Mouse (Mus musculus) thymus, postnatal 36 days (tissue): ENCODE results near the gene Plekha3.

Experiments used
- DNase-seq, 2 experiments: peaks; one replicate each; pipeline ENCODE4 v3.0.0; 2022; ENCODE audit warnings: mixed read lengths in 2 of 2

The Plekha3 gene

GRCm38 (mm10) chr2:76674725-76675427, at the start of gene Plekha3:
Gene Plekha3, plus strand, starts transcription at chr2:76675281.
- peak; percentile 77 to 82 for DNase-seq

GRCm38 (mm10) chr2:76630293-76630692, 44.8 kb upstream of the Plekha3 start:
- DNase-seq = no peak

- DNase-seq = no peak
Measured at GRCm38 (mm10) chr2:76631600-76631999, 43.5 kb upstream of the Plekha3 start.

- DNase-seq = no peak
Measured at GRCm38 (mm10) chr2:76639637-76640036, 35.4 kb upstream of the Plekha3 start.

- DNase-seq = no peak
Measured at GRCm38 (mm10) chr2:76643801-76644200, 31.3 kb upstream of the Plekha3 start.

GRCm38 (mm10) chr2:76647441-76647869, 27.6 kb upstream of the Plekha3 start:
- DNase-seq = no peak

- DNase-seq = peak; percentile 90 to 95
Measured at GRCm38 (mm10) chr2:76647883-76648570, 27.1 kb upstream of the Plekha3 start, which contains the start of the genes Prkra and Pjvk. Gene Prkra, minus strand, starts transcription at chr2:76648015. Gene Pjvk, plus strand, starts transcription at chr2:76648476.

- DNase-seq = no peak
Measured at GRCm38 (mm10) chr2:76648666-76649141, 26.4 kb upstream of the Plekha3 start.

- no peak for DNase-seq
Measured at GRCm38 (mm10) chr2:76653070-76653469, 22.0 kb upstream of the Plekha3 start.

- DNase-seq = no peak
Measured at GRCm38 (mm10) chr2:76654646-76655045, 20.4 kb upstream of the Plekha3 start.

- no peak for DNase-seq
Measured at GRCm38 (mm10) chr2:76655444-76655843, 19.6 kb upstream of the Plekha3 start.

- no peak for DNase-seq
Measured at GRCm38 (mm10) chr2:76655982-76656381, 19.1 kb upstream of the Plekha3 start.

- DNase-seq = no peak
Measured at GRCm38 (mm10) chr2:76658551-76658950, 16.5 kb upstream of the Plekha3 start.

GRCm38 (mm10) chr2:76659419-76659818, 15.7 kb upstream of the Plekha3 start:
- no peak for DNase-seq

- DNase-seq = no peak
Measured at GRCm38 (mm10) chr2:76665531-76665930, 9.6 kb upstream of the Plekha3 start.

- no peak for DNase-seq
Measured at GRCm38 (mm10) chr2:76667200-76667599, 7.9 kb upstream of the Plekha3 start.

- DNase-seq = no peak
Measured at GRCm38 (mm10) chr2:76671641-76672040, 3.4 kb upstream of the Plekha3 start.

- no peak for DNase-seq
Measured at GRCm38 (mm10) chr2:76672134-76672745, 2.8 kb upstream of the Plekha3 start.

- peak; percentile 87 to 88 for DNase-seq
Measured at GRCm38 (mm10) chr2:76672966-76673392, 2.1 kb upstream of the Plekha3 start, which contains the start of gene Fkbp7. Gene Fkbp7, minus strand, starts transcription at chr2:76673116.

- DNase-seq = peak; percentile 54 to 64
Measured at GRCm38 (mm10) chr2:76673472-76674081, 1.5 kb upstream of the Plekha3 start.

GRCm38 (mm10) chr2:76675451-76675850, 370 bp downstream of the Plekha3 start:
- DNase-seq = peak in 1 of 2 experiments; percentile 30

GRCm38 (mm10) chr2:76675949-76676348, 868 bp downstream of the Plekha3 start:
- no peak for DNase-seq
